Mouse (Mus musculus): ENCODE data around the gene Slc35c2.

Slc35c2 gene

GRCm38 (mm10) chr2:165239533-165240144 is 48.0 kb downstream of the Slc35c2 start:
- no peak for DNase-seq (ENCODE audit: extremely low read depth, low read depth)

DNA sequence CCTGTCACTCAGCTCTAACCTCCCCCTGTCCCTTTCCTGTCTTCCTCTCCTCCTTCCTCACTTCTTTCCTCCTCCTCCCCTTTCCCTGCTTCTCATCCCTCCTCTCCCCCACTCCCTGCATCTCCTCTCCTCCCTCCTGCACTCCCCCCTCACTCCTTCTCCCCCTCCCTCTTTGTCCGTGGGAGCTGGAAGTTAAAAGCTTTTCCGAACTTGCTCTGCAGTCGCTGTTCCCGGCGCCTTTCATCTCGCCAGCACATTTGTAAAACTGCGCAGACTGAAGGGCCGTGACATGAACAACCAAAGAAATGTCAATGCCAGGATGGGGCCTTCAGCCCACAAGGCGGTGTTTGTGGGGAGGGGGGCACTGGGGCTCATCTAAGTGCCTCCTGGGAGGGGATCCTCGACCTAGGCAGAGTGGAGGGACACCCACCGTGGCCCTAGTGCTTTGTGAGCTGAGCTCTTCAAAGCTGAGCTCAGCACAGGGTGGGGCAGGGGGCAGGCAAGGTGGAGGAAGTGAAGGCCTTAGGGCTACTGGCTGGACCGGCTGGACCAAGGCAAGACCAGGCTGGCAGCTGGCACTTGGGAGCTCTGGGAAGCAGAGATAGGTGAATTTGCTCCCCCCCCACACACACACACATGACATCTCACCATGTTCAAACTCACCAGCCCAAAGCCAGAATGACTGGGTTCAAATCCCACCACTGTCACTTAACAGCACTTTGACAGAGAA is 49.1 kb downstream of the Slc35c2 start:
- no peak for DNase-seq (ENCODE audit: extremely low read depth, low read depth)

DNA sequence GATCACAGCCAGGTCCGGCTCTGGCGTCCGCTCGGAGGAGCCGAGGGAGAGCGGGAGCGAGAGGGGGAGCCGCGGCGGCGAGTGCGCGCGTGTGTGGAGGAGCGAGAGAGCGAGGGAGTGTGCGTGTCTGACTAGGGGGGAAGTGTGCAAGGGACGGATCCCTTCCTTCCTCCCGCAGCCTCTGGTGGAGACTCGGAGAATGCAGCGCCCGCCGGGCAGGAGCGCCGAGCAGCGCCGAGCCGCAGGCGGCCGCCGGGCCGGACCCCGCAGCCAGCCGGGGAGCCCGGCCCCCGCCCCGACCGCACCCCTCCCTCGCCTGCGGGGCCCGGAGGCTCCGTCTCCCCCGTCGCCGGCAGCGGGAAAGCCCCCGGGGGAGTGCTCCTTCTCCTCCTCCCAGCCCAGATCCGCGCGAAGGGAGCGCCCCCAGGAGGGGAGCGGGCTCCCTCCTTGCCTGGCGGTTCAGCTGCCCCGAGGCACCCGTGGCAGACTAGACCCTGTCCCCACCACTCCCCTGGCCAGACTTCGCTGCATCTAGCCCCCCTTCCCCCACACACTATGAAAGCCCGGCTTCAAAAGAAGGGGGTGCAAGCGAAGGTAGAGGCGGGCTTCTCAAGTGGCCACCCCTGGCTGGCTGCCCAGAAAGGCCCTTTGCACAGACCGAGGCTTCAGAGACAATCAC is 52.9 kb downstream of the Slc35c2 start, which contains the start of gene Cdh22:
Cdh22 (minus strand) TSS at position 241 of the 679 bp plus-strand sequence.
- no peak for DNase-seq (ENCODE audit: extremely low read depth, low read depth)

GRCm38 (mm10) chr2:165234291-165234612 is 53.4 kb downstream of the Slc35c2 start:
- DNase-seq (ENCODE audit: extremely low read depth, low read depth) = no peak

- no peak for DNase-seq (ENCODE audit: extremely low read depth, low read depth)
These were observed 54.0 kb downstream of the Slc35c2 start for GRCm38 (mm10) chr2:165233491-165234290.

- no peak for DNase-seq (ENCODE audit: extremely low read depth, low read depth)
These were observed 58.6 kb downstream of the Slc35c2 start for GRCm38 (mm10) chr2:165229050-165229449.
